Mouse (Mus musculus) lung, adult 18-20 months (tissue): ENCODE results near the gene Sox5.
"Not testable (repeated sequence)": the region's sequence is repeated elsewhere in the genome, so short reads cannot be mapped to it uniquely, and the experiment has no call there.

Experiments used
- DNase-seq, 2 experiments: peaks; one replicate each; pipeline ENCODE4 v3.0.0; 2022; ENCODE audit warnings: mixed read lengths in 2 of 2

Gene Sox5

DNA sequence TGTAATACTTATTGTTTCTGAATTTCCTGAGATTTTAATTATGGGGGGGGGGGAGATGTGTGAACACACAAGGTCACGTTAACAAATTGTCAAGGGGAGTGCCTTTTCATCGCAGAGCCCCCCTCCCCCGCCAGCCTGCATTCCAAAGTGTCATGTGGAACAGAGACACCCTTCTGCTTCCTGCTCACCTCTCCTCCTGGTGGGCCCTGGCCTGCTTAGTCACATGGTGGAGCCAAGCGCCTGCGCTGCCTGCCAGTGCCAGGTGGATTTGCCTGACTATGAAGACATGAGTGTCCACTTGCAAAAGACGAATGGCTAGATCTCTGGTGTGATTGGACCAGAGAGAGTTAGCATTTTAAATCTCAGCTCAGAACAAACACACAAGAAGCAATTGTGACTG is 462.1 kb downstream of the Sox5 start:
- no peak for DNase-seq

DNA sequence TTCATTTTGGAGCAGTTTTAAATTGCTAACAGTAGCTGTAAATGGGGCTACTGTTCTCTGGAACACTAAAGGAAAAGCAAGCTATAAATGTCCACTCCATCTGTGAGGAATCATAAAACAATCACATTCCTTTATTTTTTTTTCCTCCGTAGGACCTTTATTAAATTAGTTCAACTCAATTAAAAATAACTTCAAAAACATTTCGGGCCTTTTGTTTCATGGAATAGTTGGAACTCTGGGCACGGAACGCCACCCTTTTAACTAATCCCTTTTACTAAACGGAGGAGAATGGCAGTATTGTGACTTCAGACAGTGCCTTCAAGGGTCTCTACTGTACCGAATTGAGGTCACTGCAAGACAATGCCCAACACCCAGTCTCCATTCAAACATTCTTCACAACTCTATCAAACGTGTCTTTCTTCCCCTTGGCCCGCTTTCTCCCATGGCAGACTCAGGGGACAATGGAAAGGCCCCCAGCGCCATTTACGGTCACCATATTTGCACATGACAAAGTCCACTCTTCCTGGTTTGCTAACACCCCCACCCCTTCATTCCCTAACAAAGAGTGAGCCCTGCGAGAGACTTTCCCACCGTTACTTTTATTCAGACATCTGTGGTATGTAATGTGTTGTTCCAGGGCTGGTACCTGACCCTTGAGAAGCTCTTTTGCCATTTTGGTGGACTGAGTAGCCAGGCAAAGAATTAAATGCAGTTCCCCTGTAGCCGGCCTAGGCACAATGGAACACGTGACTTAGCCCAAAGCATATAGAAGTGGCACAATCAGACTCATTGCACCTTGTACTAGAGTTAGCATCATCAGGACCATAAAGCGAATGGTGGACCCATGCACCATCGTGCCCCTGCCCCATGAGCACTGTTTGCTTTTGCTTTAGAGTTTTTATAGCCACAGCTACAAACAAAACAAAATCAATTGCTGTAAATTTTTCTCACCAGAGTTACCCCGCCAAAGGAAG is 468.7 kb downstream of the Sox5 start:
- no peak for DNase-seq

DNA sequence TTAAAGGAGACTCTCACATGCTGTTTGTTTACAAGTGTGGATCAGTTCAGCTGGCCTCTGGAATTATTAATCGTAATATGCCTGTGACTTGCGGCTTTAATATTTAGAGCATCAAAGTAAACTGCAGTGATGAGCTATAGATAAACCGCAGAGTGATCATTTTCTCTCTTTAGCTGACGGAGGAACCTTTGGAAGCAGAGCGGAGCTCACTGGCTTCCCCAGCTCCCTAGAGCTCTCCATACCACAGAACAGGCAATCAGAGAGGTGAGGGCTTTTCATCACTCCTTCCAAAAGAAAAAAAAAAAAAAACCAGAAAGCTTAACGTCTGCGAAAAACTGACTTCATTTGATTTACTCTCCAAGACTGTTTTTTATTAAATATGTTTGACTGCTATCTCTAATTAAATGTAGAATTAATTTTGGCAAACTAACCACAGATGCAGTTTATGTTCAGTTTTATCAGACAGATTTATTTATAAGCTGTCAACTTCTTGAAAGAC is 469.4 kb downstream of the Sox5 start:
- no peak for DNase-seq

DNA sequence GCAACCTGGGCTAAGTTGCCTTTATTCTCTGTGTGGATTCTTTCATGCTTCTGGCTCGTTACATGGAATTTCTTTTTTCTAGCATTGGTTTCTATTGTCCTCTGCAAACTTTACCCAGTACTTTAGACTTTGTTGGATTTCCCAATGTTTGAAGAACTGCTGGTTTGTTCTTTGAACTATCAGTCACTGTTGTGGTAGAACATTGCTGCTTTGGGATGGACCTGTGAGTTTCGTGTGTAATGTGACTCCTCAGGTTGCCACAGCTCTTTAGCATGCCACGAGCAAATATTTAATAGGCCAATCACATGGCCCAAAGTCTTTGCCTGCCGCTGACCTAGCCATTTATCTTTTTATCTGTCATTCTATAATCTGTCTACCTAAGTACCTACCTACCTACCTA is 470.0 kb downstream of the Sox5 start:
- no peak for DNase-seq

DNA sequence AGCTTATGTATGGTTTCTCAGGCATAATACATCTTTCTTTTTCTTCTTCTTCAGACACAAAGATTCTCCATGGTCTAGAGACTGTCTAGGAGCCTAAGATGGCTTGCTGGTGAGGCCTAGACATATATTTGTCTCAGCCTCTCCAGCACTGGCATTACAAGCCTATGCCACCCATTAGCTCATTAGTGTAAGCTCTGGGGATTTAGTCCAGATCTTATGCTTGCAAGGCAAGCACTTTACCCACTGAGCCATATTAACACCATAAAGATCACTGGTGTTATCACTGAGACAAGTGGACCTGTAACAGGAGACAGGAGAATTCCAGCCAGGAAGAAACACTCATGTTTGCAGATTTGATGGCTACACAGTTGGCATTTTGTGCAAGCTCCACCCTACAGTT is 472.6 kb downstream of the Sox5 start:
- DNase-seq = no peak

DNA sequence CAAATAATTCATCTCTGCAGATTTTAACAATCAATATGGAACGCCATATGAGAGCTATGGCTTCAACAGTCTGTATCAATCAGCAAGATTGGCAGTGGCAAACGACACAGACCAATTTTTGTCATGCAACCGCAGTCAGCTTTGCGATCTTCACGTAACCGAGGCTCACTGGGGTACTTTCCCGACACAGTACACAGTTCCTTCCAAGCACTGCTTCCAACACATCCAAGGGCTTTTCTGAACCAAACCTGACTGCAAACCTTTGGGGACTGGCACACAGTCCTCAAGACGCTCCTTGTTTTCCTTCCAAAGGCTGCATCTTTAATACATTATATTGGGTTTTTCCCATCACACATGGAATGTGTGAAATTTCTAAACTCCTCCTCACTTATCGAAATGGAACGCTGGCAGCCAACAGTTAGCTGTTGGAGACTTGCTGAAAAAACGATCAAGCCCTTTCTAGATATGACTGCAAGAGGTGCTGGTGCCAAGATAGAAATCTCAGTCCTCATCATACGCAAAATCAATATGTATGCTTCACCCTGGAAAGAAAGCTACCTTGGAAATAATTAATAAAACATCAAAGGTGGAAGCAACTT is 474.1 kb downstream of the Sox5 start:
- no peak for DNase-seq

DNA sequence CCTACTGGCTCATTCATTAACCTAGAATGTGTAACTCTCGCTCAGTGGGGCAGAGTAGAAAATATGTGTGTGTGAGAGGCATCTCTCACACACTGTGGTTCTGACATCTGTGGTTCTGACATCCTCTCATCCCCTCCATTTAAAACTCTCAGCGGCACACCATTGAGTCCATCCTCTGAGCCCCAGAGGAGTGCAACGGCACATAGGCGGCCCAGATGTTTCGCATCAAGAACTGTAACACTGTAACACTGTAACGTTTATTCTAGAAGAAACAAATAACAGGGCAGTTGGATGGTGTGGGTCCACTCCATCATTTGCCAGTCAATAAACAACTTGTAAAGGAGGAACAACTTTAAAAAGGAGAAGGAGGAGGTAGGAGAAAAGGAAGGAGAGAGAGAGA is 479.0 kb downstream of the Sox5 start:
- no peak for DNase-seq

DNA sequence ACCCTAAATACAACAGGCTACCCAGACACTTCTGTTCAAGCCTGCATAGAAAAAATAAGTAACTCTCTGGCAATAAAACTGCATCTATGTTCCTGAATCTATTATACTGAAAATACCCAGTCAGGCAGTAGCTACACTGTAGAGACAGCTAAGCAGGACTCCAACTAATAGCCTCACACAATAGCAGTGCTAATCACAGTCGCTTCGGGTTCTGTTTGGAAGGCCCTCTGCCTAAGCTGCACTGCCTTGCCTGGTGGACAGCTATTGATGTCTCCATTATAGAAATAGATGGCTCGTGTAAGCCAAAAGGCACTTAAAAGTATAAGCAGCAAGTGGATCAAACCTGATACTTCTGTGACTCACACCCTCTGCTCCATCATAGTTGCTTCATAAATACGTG is 480.7 kb downstream of the Sox5 start:
- no peak for DNase-seq

DNA sequence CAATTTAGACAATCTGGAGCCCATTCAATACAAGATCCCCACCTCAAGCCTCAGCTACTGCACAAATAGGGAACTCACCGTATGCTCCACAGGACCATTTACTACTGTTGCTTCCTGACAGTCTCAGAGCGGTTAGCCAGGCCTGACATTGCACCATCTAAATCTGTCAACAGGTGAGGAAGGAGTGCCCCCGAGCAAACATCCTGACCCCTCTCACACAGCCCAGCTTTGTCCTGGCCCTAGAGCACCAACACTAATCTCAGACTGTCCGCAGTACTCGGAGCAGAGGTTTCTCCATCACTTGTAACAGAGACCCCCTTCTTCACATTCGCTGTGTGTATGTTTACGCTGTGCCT is 482.3 kb downstream of the Sox5 start:
- no peak for DNase-seq

DNA sequence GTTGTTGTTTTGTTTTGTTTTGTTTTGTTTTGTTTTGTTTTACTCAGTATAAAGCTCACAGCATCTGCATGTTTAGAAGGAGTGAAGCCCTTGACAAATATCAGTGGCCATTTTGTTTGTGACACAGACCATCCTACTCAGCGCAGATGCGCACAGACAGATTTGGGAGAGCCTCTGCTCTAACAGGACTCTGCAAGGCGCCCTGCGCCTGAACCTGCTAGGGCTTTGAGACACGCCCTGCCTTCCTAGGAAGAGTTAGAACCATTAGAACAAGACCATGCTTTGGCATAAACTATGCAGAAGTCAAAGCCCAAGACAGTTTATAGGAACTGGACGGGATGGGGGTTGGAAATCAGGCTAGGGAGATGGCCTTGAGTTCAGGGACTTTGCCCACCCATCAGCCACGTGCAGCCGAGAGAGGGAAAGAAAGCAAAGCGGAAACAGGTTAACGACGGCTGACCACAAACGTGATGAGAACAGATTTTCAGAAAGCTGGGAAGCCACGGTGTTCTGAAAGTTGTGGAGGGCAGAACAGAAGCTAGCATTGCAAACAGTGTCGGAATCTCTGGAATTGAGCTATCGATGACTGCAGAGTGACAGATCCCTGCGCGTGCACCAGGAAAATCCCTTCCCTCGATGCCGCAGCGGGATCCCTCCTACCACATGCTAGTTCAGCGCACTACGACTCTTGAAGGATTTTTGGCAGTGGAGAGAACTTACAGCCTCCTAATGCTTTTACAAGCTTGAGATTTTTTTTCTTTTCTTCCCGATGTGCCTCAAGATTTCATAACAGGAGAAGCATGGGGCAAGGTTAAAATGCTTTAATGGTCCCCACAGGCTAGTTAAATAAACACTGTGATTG is 482.9 kb downstream of the Sox5 start:
- no peak for DNase-seq

DNA sequence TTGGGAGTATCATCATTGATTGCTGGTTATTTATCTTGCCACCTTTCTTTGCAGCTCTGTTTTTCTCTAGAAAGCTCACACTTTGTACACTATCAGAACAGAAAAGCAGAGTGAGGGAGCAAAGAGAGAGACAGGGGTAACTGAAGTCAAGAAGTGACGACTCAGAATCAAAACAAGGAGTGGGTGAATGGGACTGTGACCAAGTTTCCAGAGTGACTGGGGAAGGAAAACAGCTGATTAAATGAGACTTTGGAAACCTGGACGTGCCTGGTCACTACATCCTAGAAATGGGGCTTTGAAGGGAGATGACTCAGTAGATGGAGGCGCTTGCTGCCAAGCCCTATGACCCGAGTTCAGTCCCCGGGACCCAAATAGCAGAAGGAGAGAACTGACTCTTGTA is 483.9 kb downstream of the Sox5 start:
- no peak for DNase-seq

DNA sequence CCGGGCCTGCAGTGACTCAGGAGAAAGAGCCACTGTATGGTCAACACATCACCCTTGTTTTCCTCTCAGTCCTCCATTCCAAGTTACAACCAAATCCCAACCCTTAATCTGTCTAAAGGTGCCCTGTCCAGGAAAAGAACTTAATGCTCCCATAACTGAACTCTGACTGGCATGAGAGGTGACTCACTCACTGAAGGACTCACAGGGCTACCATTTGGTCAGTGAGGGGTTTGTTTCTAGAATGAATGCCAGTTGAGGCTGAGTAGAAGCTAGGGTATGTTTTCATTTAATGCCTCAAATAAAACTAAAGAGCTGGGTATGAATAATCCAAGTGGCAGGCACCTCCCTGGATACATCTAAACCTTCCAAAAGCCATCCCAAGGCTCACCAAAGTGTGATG is 484.6 kb downstream of the Sox5 start:
- no peak for DNase-seq

DNA sequence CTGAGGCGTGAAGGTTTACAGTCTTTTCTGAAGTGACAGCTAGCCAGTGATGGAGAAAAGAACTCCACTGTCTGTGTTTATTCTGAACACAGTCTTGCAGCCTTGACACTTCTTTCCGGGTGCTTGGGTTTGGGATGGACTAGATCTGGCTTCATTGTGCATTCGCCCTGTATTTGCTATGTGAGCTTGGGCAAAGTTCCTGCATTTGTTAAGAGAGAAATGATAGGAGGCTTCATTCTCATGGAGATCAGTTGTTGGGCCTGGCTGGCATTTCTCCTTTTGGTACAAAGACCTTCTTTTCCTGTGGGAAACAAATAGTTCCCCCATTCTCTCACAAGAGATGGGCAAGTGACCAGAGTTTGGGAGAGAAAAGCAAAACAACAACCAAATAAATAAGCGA is 490.3 kb downstream of the Sox5 start:
- no peak for DNase-seq

DNA sequence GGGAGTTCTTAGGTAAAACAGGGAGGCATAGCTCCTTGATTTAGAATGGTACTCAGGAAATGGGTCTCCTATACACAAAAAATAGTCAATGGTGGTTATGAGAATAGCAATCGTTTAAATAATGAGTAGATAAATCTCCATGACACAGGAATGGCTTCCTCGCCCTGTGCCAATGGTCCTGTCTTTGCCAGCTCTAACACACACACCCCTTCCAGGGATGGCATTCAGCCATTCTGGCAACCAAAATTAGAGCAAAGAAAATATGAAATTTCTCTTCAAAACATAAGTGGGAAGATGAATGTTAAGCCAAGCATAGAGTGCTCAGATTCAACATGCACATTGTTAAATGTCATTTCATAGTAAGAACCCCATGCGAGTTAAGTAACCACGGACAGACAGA is 495.7 kb downstream of the Sox5 start:
- no peak for DNase-seq

DNA sequence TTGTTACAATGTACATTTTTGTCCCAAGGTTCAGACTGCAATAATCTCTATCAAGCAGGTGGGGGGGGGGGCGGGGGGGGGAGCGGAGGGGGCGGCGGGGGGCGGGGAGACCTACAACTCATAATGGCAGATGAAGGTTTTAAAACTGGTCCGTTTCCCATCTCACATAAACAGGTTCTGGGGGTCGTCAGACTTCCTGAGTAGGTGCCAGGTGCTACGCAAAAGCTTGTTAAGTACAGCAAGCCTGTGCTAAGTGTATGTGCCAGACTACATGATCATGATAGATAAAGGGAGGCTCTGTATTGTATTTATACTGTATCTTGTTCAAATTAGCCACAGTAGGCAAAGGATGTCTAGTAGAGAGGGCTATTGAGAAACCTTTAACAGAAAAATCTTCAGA is 498.6 kb downstream of the Sox5 start:
- no peak for DNase-seq

DNA sequence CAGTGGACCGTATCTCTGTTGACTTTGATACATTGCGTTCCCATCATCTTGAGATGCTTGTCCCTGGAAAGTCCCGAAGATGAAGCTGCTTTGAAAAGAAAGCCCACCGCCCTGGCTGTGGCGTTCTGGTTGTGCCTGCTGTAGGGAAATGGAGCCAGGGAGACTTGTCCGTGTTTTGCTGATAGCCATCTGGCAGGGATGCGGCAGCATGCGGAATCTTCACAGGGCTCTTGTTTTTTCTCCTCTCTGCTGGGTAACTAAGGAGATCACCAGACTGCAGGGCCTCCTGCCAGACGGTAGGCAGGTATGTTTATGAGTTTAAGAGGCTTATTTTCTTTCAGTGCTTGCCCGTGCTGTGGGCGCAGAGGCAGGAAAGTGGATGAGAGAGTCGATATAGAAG is 499.0 kb downstream of the Sox5 start:
- DNase-seq = no peak

DNA sequence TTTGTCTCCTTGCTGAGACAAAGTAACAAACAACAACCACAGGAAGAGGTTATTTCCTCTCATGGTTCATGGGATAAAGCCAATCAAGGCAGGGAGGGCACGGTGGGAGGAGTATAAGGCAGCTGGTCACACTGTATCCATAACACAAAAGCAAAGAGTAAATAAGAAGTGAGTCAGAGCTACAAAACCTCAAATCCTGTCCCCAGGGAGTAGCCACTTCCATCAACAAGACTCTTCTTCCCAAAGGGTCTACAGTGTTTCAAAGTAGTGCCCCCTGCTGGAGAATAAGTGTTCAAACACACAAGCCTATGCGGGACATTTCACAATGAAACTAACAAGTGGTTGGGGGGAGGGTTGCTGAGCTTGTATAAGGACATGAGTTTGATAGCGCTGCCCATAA is 500.1 kb downstream of the Sox5 start:
- no peak for DNase-seq

DNA sequence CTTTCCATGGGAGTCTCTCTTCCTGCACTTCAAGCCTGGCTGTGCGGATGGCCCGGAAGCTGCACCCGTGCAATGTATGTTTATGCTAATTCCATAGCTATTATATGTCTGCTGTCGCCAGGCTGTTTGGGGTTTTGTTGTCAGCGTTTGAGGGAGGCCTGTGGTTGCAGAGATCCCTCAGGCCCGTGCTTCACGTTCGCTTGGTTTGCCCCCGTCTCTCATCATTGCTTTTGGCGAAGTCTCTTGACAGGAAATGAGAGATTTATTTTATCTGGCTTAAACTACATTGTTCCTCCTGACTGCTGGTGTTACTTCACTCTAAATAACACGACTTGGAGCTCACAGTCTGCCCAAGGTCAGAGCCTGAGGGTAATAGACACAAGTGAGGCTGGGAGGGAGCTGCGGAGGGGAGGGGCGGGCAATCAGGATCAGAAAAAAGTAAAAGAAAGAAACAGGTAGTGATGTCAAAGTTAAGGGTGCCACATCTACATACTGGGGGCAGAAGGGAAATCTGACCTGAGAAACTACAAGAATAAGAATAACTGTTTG is 503.2 kb downstream of the Sox5 start:
- no peak for DNase-seq

DNA sequence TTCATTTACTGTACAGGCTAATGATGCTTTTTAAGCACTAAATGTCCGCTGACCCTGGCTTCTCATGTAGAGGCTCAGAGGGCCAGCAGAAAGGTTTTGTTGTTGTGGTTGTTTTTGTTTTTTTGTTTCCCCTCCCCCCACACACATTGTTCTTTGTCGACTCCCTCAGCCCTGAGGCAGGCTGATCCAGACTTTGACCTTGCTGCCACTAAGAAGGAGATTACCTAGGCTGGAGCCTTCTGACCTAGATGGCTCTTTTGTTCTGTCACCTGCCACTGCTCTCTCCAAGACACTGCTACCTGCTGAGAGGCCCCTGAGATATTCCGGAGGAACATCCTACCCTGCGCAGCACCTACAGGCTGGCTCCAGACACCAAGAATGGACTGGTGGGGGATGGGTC is 508.4 kb downstream of the Sox5 start:
- DNase-seq = not testable (repeated sequence)

DNA sequence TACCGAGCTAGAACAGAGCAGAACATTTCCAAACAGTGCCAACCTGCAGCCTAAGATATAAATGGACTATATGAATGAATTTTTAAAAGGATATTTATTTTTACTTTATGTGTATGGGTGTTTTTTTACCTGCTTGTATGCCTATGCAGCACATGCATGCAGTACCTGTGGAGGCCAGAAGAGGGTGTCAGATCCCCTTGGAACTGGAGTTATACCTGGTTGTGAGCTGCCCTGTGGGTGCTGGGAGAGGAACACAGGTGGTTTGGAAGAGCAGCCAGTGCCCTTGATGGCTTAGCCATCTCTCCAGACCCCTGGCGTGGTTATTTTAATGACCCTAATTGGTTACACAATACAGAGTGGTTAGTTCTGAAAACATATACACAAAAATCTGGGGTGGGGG is 510.5 kb downstream of the Sox5 start:
- no peak for DNase-seq

DNA sequence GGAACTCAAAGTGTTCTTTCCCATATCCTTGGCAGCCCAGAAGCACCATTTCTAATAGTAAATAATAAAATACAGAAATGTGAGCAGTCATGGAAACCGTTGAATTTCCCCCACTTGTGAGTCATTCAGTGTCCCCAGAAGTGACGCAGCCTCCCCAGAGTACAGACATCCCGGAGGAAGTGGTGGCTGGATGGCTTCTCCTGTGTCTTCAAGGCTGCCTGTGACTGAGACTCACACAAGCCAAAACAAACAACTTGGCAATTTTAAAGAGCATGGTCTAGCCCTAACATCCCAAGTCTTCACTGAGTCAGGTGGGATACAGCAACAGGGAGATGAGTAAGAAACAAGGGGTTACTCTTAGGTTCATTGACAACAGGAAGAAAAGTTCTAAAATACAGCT is 511.5 kb downstream of the Sox5 start:
- DNase-seq = no peak

DNA sequence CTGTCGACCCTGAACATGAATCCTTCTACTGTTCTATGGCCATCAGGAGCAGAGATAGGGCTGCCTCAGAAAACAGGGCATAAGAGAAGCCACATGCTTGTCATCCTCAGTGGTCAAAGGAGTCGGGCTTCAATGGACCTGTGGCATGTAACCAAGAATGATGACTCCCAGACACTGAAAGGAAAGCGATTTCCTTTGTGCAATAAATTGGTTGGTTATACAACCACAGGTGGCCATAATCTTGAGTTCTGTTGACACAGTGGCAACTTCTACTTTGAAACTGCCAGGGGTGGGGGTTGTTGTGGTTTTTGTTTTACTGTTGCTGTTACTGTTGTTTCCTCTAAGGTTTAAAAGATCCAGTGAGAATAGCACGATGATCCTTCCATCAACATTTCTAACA is 512.1 kb downstream of the Sox5 start:
- DNase-seq = no peak

DNA sequence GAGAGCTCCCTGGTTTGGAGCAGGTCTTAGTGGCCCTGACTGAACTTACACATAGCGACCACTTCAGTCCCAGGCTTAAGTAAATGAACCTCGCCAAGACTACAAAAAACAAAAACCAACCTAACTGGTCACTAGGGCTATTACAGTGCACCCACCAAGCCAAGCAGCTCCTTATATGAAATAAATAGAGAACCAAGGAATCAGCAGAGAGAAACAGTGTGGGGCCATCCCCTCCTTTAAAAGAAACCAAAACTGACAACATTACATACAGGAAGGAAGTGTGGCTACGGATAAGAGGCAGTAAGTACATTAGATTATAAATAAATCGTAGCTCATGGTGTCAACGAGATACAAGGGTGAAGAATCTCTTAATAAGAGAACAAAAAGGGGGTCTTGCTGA is 516.0 kb downstream of the Sox5 start:
- no peak for DNase-seq
